Mouse (Mus musculus) gonadal fat pad, adult 2 months (tissue): ENCODE measurements around the gene Dlg4. TPM values are rescaled to one million over a fixed set of nuclear protein-coding genes. Genes with fewer than 3 reads are reported as not detected.
A peak's percentile ranks its signal among the peaks of the same experiment; 100 is the strongest.
"Not testable (repeated sequence)": the region's sequence is repeated elsewhere in the genome, so short reads cannot be mapped to it uniquely, and the experiment has no call there.

Source experiments
- DNase-seq: peaks from one replicate; pipeline ENCODE4 v3.0.0-alpha.2; 2012; ENCODE audit warnings: low read depth
- polyA plus RNA-seq: library from polyadenylated mRNA; depleted of rRNA; stranded (reverse); fragments of >200 nt; gene quantifications from 2 replicates; pipeline ENCODE4 v1.2.3, GENCODE M21; 2012

Gene Dlg4
- polyA plus RNA-seq, 1 experiment = 12.8 TPM

DNA sequence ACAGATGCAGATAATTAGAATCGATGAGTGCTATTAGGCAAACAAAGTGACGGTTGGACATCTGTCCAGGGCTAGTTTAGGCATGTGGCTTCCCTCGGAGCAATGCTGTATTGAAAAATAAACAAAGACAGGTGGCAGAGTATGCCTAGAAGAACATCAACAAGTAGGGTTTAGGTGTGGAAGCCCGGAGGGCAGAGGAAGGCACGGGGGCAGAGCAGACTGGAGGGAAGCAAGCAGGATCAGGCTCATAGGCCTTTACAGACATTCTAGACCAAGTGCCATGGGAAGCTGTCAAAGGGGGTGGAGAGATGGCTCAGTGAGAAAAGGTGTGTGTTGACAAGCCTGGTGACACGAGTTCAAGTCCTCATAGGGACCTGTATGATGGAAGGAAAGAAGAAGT is 32.6 kb downstream of the Dlg4 start:
- DNase-seq = no peak

DNA sequence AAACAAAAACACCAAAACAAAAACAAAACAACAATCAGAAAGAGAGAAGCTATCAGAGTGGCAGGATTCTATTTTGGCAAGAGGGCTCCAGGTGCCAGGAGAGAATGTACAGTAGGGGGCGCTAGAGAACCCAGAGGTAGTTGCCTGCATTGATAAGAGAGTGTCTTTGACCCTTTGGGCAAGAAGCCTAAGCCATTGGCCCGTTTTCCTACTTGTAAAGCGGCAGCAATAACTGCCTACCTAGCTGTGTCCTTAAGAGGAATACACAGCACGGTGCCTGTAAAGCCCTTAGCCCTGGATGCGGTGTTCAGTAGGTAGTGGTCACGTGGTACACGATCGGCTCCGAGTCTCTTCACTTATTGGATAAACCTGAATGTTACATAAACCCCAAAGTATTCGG is 33.1 kb downstream of the Dlg4 start:
- DNase-seq = no peak

DNA sequence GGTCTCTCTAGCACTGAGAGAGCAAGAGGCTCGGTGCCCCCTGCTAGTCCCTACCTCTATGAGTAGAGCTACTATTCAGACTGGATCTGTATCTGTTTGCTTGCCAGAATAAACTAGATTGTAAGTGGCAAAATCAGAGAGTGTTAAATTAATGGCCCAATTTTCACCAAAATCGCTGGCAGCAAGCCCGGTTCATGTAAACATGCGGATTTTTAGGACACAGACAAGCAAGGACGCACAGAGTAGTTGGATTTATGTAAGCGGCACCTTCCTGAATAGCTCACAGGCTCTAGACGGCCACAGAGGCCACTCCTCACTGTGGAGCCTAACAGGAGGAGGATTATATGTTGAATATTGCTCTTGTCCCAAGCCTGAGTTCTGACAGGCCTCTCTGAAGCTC is 36.4 kb downstream of the Dlg4 start:
- DNase-seq = no peak

DNA sequence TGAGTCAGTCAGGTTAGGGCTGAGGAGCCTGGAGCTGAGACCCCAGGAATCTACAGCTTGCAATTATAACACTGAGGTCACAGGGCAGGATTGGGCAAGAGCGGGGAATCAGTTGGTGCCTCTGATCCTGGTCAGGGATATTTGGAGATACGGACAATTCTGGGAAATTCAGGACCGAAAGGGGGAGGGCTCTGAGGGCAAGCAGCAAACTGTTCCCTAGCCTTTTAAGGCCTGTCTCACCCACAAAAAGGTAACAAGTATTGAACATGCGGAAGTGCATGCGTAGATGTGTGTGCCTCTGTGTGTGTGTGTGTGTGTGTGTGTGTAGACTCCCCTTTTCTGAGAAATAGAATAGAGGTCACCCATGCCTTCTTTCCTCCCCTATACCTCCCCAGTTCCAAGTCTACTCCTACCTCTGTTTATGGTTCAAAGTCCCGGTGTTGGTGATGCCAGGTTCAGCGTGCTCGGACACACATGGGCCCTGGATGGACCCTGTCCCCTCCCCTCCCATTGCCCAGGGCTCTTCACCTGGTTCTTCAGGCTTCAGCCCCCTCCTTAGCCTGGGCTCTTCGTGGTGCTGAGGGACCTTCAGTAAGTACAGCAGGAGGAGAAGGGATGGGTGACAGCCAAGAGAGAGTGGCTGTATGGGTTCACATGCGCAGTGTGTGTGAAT is 37.3 kb downstream of the Dlg4 start, which contains the start of gene Asgr1:
Gene Asgr1 (plus strand): TSS at position 188 of the 673 bp plus-strand sequence.
- DNase-seq = no peak

DNA sequence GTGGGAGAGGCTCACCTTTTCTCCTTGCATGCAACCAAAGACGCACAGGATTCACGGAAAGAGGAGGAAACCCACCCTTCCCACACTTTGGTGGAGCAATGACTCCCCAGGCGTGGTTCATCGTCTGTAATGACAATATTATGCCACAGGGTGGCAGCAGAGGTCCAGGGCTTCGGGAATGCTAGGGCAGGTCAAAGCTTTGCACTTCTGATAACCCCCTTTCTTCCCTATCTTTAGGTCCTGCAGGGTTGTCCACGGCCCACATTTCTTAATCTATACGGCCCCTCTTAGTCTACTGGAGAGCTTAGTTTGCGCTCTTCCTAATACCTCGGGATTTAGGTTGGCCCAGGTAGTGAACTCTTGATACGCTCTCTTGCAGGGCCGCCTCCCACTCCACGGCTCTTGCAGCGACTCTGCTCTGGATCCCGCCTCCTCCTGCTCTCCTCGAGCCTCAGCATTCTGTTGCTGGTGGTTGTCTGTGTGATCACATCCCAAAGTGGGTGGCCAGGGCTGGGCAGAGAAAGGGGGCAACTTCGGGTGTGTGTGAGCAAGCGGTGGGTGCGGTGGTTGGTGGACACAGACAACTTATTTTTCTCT is 39.0 kb downstream of the Dlg4 start:
- no peak for DNase-seq

DNA sequence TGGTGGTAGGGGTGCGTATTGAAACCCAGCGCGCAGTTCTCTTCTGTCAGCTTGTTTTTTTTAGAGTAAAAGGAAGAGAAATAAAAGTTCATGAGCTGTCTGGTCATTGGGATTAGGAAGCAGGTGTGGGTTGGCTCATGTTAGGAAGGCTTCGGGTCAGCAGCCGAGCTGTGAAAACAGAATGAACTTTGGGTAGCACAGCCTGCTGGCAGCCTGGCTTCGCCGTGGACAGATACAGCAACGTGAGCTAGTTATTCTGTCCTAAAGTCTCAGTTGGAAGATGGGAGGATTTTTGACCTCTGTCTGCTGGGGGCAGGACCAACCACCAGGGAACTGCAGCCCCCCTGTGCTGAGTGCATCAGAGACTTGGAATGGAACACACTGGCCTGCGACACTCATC is 41.1 kb downstream of the Dlg4 start:
- DNase-seq = no peak

DNA sequence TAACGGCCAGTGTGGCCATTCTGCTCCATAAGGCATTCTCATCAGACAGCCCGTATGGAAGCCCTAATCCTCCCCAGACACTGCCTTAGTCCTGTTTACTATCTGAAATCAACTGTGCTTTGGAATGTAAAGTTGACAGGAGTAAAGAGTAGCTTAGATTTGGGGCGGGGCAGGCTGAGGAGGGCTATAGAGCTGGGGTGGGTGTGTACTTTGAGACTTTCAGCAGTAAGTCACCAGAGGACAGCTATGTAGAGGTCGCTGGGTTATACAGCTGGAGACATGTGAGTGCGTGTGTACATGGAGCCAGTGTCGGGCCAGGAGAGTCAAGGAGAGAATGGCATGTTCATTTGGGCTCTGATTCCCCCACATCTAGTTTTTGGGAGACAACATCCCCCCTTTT is 43.2 kb downstream of the Dlg4 start:
- no peak for DNase-seq

DNA sequence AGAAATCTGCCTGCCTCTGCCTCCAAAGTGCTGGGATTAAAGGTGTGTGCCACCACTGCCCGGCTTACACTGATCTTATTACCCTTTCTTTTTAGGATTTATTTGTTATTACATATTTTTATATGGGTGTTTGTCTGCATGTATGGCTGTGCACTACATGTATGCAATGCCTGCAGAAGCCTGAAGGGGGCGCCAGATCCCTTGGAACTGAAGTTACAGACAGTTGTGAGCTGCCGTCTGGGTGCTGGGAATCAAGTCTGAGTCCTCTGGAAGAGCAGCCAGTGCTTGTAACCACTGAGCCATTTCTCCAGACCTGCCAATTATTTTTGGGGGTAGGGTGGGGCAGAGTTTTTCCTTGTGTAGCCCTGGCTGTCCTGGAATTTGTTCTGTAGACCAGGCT is 46.3 kb downstream of the Dlg4 start:
- DNase-seq = no peak

DNA sequence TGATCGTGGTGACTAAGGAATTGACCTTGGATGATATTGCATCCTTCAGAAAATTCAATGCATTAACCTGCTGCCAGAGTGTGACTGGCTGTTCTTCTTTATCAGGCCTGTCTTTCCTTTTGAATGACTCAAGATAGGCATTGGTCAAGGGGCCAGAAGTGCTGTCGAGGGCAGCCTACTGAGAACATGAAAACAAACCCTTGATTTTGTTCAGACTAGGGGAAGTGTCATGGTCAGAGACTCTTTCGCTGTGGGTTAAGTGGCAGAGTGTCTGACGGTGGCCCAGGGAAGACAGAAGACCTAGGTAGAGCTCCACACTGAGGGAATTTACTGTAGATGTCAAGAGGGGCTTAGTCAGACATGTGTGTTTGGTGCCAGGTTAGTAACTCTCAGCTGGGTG is 50.0 kb downstream of the Dlg4 start:
- DNase-seq = no peak

DNA sequence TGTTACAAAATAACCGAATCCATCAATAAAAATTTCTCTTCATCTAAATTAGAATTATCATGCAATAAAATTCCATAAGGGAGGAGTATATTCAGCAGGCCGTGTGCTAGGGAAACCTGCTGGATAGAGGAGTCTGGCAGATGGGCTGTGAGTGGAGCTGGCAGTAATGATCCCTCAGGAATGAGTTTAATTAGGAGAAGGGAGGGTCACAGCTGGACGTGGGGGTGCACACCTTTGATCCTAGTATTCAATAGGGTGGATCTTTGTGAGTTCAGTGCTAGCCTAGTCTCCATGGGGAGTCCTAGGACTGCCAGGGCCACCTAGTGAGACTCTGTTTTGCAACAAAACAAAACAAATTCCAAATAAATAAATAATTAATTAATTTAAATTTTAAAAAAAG is 51.5 kb downstream of the Dlg4 start:
- no peak for DNase-seq

DNA sequence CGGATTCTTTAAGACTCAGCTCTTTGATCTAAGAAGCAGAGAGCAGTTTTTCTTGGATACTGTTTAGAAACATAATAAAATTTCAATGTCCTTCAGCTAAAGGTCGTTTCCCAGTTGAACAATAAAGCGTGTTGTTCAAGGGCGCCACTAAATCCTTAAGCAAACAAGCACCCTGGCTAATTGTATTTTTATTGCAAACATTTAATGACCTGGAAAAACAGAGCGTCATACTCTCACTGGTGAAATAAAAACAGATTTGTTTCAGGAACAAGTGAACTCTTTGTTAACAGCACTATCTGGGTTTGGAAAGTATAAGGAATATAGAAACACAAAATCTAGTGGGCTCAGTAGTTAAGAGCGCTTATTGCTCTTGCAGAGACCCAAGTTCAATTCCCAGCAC is 53.3 kb downstream of the Dlg4 start:
- peak; percentile 13 for DNase-seq

DNA sequence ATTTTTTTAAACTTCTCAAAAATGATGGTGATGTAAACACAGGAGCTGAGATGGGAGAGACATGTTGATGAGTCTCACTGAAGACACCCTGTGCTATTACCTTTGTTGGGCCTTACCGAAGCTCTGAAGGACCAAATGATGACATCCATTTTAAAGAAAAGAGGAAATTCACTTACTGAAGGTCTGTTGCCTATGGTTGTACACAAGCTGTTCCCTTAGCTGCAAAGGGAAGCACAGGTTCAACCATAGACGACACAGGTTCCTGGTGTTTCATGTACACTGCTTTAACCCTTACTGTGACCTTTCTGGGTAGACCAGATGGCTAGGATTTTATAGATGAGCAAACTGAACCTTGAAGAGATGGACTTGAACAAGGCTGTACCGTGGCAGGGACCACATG is 53.9 kb downstream of the Dlg4 start:
- not testable (repeated sequence) for DNase-seq

DNA sequence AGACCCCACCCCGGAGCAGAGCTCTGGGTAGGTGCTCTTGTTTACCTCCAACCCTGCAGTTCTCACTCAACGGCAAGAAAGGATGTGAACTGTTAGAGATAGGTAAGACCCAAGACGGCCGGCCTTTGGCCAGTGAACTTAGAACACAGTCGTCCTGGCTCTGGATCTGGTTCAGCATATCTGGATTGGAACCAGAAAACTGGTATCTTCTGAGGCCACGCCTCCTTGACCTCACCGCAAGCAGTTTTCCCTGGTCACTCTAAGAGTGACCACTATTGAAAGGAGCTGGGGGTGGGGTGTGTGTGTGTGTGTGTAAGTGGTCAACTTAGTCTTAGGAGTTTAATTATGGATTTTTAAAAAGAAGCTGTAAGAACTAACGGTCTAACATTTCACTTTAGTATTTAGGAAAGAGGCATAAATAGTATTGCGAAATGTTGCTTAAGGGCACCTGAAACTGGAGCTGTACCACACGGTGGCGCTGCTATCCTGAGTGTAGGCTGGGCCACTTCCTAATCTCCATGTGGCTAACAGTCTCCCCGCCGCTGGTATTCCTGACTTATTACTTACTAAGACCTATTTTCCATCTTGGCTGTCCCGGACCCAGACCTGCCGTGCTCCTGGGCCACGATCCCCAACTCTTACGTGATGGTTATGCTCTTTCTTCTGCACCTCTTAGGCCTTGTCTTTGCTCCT is 57.8 kb downstream of the Dlg4 start:
- DNase-seq = no peak

DNA sequence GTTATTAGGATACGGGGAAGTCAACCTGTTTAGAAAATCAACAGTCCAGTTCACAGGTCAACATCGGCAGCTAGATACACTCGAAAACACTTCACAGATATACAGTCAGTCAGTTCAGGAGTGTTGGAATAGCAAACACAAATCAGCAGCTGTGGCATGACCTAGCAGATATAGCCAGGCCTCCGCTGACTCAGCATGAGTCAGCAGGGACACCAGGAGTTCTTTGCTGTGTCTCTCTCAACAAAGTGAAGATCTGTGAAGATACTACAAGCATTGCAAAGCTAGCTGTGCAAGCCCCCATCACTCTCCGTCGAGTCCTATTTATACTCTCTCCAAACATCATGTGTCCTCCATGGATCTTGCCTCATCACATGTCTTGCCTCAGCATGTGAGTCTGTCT is 58.8 kb downstream of the Dlg4 start:
- DNase-seq = no peak

DNA sequence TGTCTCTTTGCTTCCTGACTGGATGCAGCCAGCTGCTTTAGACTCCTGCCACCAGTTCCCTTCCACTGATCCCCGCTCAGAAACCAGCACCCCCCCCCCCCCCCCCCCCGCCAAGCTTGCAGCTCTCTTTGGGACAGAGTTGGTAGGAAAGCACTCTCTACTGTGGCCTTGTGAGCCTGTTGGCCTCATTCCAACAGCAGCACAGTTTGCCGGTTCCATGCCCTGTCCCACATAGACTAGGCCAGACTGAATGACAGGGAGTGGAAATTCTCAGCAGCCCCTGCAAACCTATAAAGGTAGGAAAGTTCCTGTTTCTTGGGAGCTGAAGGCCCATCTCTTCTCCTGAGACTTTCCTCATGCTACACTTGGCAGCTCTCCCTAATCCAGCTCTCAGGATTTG is 60.7 kb downstream of the Dlg4 start:
- DNase-seq = no peak

DNA sequence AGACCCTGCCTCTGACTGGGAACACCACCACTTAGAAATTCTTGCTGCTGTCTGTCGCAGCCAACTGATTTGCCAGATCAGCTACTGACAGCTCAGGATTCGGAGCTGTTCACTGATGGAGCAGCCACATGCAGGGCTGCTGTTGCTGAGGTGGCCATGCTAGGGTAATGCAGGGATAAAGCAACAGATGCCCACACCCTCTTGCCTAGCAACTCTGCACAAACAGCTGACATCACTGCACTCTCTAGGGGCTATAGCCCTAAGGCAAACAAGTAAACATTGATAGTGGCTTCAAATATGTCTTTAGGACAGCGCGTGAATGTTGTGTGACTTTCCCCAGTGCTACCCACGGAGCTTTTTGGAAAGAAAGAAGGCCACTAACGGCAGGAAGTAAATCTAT is 62.4 kb downstream of the Dlg4 start:
- no peak for DNase-seq

DNA sequence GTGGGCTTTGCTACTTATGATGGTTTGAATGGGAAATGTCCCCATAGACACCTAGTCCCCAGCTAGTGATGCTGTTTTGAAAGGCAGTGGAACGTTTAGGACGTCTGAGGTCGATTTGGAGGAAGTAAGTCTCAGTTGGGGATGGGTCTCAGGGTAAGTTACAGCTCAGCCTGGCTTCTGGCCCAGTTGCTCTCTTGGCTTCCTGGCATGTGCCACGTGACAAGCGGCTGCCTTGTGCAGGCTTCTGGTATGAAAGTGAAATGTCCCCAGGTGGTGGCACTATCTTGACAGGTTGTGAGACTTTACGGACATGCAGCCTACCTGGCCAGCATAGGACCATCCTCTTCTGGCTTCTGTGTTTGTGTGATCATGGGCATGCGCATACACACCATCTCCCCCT is 63.2 kb downstream of the Dlg4 start:
- DNase-seq = no peak

DNA sequence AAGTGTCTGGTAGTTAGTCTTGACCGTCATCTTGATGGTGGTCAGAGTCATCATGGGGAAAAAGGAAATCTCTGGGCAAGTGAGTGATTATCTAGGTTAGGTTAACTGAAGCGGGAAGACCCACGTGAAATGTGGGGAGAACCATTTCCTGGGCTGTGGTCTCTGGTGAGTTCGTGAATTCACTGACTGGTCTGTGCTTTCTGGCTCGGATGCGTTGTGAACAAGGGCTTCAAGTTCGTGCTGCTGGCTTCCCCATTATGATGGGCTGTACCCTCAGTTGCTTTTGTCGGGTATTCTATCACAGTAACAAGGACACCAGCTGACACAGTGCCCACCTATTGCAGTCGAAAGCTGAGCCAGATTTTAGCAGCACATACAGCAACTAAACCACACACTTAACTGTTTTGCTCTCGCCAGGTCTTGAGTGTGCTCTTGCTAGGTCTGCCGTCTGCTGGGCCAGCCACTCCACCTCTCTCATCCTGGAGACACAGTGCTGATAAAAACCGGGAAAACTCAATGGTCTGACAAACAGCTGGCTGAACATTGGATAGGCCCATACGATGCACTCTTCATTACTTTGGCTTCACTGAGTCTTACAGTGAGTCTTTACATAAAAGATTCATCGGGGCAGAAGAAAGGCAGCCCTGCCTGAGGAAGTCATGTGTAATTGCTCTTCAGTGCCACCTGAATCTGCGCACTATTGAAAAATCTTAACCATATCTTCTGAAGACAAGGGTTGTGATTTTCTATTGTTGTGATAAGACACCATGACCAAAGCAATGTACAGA is 64.3 kb downstream of the Dlg4 start:
- DNase-seq = no peak

DNA sequence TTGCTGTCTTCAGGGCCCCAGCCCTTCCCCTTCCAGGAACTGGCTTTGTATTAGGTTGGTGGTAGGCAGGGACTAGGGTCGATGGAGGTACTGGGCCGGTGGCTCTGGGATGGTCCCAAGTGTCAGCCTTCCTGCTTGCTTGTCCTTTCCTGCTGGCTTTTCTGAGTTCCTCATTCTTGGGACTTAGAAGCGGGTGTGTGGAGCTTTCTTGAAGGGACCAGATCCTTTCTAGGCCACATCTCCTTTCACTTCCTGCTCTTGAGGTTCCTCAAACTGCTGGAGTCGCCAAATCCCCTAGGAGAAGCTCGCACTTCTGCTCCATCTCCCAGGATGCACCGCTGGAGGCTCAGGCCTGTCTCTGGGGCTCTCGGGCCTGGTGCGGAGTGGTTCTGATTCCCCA is 67.8 kb downstream of the Dlg4 start:
- DNase-seq = no peak

DNA sequence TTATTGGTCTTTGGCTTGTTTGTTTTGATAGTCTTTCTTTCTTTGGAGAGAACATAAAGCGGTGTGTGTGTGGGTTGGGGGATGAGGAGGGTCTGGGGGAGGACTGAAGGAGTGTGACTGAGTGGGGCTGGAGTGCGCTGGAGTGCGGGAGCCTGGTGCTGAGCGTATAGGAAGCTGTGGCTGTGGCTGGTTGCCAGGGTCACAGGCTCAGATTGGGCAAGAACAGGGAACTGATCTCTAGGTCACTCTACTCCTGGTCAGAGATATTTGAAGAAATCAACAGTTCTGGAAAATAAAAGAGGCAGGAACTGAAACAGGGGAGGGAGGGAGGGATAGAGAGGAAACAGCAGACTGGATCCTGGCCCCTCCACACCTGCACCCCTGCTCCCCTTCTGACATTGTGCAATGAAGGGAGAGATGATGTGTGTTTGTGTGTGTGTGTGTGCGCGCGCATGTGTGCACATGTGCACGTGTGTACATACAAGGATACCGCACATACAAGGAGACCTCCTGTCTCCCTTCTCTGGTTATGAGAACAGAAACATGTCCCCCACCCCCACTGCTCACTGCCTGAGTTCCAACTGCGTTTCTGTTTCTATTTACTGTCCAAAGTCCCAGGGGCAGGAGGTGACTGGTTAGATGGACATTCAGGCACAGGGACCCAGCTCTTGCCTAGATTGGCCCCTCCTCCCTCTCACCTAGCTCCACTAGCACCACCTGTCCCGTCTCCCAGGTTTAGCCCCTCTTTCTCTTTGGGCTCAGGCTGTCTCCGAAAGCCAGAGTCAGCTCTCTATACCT is 75.4 kb downstream of the Dlg4 start, which contains the start of gene Asgr2:
Gene Asgr2 (plus strand): TSS at position 659 of the 798 bp plus-strand sequence.
- no peak for DNase-seq
